Mouse (Mus musculus): ENCODE measurements at regions not wholly inside any gene's neighbourhood (a gene's known extent, or its start where the extent isn't known, plus 50 kb on each side); places are given as distances from the start of the nearest gene placed in this dataset.
"Not testable (repeated sequence)": the region's sequence is repeated elsewhere in the genome, so short reads cannot be mapped to it uniquely, and the experiment has no call there.

DNA sequence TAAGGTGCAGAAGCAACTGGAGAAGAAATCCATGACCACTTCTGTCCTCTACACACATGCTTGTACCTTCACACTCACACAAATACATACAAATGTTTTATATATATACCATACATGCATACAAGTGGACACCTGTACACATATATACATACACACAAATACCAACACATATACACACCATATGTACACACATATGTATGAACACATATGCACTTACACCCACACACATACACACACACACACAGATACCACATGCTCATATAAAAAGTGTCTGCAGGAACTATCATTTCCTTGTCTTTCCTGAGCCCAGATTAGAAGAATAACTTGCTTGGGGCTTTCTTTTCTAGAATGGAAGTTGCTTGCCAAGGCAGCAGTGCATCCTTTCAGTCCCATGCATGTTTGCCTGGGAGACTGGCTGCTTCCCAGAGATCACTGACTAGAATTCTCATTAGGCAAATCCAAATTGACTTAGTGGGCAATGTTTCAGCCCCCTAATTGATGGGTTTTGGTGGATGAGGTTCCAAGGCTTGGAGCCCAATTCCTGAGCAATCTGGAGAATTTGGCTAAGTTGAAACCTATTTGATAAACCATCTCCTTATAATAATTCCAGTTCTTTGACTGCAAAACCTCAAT lies 169.2 kb upstream of the Hddc2 start:
- ATAC-seq (ENCODE audit: low TSS enrichment), result no peak

DNA sequence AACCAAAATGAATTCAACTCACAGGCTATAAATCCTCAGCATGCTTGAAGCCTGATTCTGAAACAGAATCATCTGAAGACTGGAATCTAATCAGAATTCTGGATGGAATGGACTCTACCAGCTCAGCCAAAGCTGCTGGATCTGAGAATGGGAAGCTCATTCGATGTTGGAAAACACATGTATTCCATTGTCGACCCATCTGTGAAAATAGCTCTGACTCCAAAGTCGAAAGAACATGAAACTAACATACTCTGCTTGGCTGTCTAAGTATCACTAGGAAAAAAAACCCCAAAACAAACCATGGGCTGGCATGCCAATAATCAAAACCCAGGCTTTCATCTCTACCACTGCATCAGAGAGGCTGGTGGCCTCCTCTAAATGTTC lies 168.7 kb upstream of the Hddc2 start:
- no peak for ATAC-seq (ENCODE audit: low TSS enrichment)

DNA sequence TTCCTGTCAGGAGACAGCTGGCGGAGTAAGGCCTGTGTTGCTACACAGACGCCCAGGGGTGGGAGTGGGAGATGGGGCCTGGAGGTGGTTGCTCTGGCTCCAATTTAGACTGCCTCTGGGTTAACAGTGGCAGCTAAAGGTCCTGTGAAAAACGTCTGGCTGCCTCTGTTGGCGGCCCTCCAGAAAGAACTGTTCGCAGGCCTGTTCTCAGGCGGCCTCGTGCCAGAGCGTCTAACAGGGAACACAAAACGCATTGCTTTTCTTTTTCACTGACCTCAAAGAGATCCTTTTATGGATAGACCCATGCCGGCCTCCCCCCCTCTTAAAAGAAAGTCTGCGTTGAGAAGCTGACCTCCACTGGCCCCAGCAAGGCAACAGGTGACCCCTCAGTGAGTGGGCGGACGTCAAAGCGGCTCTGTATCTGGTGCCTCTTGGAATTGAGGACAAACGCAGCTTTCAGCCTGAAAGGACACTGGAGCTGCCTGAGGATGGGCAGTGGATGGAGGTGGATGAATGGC lies 140.0 kb upstream of the Hddc2 start:
- peak; percentile 65 for ATAC-seq (ENCODE audit: low TSS enrichment)

DNA sequence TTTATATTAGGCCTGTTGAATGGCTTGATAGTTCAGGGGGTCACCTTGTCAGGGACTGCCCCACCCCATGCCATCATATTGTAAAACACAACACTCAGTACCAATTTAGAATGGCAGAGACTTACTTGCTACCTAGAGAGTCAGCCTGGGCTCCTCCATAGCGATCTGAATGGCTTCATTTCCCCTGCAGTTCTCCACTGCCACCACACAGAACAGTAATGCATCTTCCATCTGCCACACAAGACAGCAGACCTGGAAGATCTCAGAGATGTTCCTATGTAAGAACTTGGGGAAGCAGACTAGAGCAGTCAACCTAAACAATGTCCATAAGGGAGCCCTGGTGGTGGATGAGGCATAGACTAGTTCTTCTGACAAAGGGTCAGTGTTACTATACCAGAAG lies 123.6 kb upstream of the Hddc2 start:
- ATAC-seq (ENCODE audit: low TSS enrichment), result peak; percentile 79

DNA sequence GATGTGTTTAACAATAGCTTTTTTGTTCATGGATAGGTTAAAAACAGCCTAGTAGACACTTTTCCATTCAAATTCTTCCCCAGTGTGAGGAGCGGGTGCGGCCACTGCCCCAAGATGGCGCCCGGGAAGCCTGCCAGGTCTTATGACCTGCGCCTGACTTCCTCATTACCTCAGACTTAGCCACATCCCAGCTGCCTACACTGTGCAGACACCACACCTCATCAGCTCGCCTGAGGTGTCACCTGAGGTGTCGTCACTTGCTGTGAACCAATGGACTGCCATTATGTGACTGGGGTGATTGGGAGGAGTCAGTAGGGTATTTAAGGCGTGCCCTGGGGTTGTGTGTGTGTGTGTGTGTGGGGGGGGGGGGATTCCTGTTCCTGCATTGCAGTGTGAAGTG lies 101.0 kb upstream of the Hddc2 start:
- not testable (repeated sequence) for ATAC-seq (ENCODE audit: low TSS enrichment)

DNA sequence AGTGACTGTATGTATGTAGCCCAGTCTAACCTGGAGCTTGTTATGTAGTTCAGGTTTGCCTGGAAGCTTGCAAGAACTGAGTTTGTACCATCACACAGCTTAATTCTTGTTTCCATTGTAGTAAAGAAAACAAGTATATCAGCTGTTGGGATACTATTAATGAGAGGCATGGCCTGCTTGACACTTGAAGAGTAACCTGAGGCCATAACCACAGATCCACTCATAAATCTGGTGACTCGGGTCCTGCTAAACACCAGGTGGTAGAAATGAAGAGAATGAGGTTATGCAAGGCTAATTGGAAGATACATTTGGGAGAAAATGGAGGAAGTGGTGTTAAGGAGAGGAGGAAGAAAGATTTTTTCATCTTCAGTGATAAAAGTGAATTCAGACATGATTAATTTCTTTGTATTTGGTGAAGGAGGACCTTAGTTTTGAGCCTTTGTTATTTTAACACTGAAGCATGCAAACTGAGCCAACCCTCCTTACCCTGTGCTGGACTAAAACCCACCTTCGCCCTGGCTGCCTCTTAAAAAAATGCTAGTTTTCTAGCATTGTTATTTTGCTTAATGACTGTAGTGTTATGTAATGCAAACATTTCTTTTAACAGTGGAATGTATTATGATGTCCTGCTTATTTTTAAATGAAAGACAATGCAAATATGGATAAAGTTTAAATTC lies 100.3 kb upstream of the Hddc2 start:
- ATAC-seq (ENCODE audit: low TSS enrichment), result no peak

DNA sequence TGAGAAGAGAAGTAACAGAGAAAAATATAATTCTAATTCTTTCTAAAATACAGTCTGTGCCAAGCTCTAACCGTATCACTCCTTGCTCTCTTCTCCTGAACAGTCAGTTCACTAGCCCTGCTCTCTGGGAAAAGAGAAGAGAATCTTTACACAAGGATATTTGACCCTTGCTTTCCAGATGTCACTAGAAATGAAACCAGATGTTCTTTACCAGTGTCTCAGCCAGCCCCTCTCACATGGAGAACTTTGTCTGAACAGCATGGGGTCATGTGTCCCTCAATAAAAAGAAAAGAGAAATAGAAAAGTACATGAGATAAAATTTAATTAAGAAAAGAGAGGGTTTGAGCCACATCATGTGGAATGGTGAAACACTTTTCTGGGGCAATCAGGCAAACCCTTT lies 91.3 kb upstream of the Hddc2 start:
- no peak for ATAC-seq (ENCODE audit: low TSS enrichment)

DNA sequence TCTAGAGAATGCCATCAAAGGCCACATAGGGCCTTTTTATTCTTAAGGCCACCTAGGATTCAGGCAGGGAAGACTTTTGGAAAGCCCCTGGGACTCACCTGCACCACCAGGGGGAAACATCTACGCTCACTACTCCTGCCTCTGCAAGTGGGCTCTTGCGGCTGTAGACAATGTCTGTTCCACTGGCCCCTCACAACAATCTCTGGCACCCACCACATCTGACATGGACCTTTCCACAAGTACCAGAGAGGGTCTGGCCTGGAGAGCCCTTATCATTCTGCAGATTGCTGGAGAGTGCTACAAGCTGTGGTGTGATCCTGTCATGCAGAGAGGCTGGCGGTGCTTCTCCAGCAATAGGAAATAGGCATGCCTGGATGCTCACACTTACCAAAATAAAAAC lies 84.1 kb upstream of the Hddc2 start:
- no peak for ATAC-seq (ENCODE audit: low TSS enrichment)

DNA sequence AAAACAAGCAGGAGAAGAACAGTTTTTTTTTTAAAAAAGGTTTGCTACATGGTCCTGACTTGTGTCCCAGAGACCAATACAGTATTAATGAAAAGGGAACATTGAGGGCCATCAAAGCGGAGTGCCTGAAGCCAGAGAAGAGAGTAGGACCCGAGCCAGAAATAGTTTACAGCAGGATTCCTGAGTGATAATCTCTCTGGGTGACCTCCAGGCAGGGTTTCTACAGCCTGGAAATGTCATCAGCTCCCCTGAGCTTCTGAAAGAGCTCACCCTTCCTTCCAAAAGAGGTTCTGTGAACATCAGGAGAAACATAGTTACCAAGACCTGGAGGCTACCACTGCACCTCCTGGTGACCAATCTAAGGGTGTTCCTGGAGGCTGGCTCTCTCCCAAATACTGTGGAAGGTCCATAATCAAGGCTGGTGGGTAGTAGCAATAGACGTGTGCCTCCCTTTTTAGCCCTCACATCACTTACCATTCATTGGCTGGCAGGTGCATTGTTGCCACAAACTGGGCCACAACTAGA lies 70.7 kb upstream of the Hddc2 start:
- ATAC-seq (ENCODE audit: low TSS enrichment), result no peak

DNA sequence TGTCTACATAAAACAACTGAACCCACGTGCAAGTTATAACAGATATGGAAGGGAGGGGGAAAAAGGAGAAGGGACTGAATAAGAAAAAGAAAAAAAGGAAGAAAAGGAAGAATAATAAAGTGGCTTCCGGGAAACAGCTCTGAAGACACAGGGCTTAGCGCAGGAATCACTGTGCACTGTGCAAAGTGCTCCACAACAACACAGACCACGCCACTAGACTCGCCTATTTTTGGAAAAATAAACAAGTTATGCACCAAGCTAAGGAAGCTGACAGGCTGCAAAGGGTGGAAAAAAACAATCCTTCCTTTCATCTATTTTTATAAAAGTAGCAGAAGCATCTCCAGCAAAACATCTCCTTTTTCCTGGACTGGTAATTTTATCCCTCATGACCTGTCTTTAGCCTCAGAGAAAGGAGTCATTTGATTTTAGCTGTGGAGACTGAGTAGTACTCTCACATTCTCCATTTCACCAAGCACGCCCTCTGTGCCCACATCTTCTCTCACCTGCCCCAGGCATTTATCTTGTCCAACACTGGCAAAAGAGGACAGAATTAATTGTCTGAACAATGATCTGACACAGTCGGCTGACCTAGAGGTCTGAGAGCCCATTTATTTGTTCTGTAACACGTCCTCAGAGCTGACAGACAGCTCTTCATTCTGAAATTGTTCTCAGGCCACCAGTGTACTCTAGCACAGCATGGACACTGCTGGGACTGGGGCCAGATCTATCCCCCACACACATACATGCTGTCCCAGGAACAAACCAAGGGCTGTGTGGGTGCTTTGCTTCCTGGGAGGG lies 60.4 kb upstream of the Hddc2 start:
- peak; percentile 82 for ATAC-seq (ENCODE audit: low TSS enrichment)

DNA sequence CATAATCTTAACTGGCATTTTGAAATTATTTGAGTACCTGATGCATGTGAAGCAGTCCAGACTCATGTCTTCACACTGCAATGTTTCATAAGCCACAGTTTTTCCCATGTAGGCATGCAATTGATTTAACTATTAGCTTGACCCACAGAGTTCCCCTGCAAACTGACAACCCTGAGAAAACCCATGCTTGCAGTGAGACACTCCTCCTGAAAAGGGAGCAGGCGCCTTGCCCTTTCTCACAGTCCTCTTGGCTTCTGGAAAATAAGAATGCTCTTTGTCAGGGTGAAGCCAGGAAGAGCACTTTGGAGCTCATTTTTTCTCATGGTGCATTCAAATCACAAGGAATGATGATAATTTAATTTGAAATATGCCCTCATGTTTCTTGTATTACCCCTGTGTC lies 56.2 kb upstream of the Hddc2 start:
- no peak for ATAC-seq (ENCODE audit: low TSS enrichment)

DNA sequence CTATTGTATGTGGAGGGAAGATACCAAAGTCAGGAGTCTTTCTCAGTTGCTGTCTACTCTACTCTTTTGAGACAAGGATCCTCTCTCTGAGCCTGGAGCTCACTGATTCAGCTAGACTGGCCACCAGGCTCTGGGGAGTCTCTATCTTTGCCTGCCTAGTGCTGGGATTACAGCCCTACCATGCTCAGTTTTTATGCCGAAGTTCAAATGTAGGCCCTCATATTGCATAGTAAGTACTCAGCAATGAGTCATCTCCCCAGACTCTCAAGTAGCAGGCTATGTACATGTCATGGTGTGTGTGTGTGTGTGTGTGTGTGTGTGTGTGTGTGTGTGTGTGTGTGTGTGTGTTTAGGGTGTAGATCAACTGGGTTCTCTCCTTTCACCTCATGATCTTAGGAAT lies 55.6 kb upstream of the Hddc2 start:
- no peak for ATAC-seq (ENCODE audit: low TSS enrichment)

DNA sequence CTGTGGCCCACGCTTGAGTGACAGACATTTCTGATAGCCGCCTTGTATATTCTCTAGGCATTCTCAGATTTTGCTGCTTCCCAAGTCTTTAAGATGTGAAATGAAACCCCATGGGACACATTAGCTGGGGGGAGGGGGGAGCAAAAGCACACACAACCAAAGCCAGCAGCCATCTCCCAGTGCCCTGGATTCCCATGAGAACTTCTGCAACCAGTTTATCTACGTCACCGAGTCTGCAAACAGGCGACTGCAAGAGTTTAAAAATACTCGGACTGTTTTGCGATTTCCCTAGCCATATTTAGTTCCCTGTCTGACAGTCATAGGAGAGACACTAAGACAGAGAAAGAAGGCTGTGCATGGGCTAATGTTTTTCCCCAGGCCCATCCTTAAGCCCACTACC lies 52.3 kb upstream of the Hddc2 start:
- peak; percentile 96 for ATAC-seq (ENCODE audit: low TSS enrichment)

Measured in frontal cortex, adult (tissue).